Mouse (Mus musculus) olfactory bulb, adult 2 months (tissue): Measurements from ENCODE around the gene Gstp1.
"Not testable (repeated sequence)": the region's sequence is repeated elsewhere in the genome, so short reads cannot be mapped to it uniquely, and the experiment has no call there.

Experiments
- CTCF ChIP-seq: fragments of 200-500 bp; IDR thresholded peaks from 2 replicates; pipeline ENCODE4 v1.5.1; 2012; ENCODE audit warnings: low read depth, mild to moderate bottlenecking, low read length, moderate library complexity; ENCODE audit not compliant: insufficient read depth
- POLR2A ChIP-seq: fragments of 200-500 bp; IDR thresholded peaks from 2 replicates; pipeline ENCODE4 v1.6.1; 2012; ENCODE audit warnings: mild to moderate bottlenecking, low read depth, low read length, moderate library complexity; ENCODE audit not compliant: insufficient read depth

DNA sequence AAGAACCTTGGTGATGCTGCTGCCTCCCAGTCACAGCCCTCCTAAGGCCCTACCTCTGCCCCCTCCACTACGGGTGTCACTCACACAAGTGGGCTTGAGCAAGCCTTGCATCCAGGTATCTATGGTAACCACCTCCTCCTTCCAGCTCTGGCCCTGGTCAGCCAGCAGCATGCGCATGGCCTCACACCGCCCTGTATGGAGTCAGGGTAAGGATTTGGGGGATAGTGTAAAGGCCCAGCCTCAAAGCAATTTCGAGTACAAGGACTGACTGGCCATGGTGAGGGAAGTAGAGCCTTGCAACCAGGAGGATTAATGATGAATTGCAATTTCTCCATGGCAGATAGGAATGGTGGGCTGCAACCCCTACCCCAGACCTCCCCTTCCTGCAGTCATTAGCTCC lies 3.7 kb upstream of the Gstp1 start:
- not testable (repeated sequence) for TF ChIP-seq POLR2A, CTCF
